Mouse (Mus musculus) ES-E14 (cell line): ENCODE results near the gene Fam122a. TPM values are rescaled to one million over a fixed set of nuclear protein-coding genes. Genes with fewer than 3 reads are reported as not detected.

ENCODE experiments used
- DNase-seq: peaks from one replicate; pipeline ENCODE4 v3.0.0-alpha.2; 2013; ENCODE audit warnings: low read depth, low spot score
- H3K27ac ChIP-seq: 2 replicates; pipeline ENCODE4 v1.5.1; 2012; ENCODE audit warnings: low read depth, mild to moderate bottlenecking, low read length, moderate library complexity, mixed read lengths; ENCODE audit not compliant: poor library complexity, insufficient read depth, severe bottlenecking
- H3K36me3 ChIP-seq: 2 replicates; pipeline ENCODE4 v1.6.1; 2012; ENCODE audit warnings: mild to moderate bottlenecking, low read length, moderate library complexity, mixed read lengths; ENCODE audit not compliant: control insufficient read depth, poor library complexity, insufficient read depth, severe bottlenecking
- H3K4me1 ChIP-seq, 2 experiments: fragments of 150-350 bp in 1 of 2; sonication (generic) in 1 of 2; 2 replicates each; pipeline ENCODE4 v1.6.1; 2012; ENCODE audit warnings: low read length in 2 of 2, mild to moderate bottlenecking in 1 of 2, mixed read lengths in 1 of 2; ENCODE audit not compliant: control insufficient read depth in 2 of 2, insufficient read depth in 2 of 2, poor library complexity in 1 of 2
- H3K4me3 ChIP-seq, 2 experiments: fragments of 150-350 bp in 1 of 2; sonication (generic) in 1 of 2; 2 replicates each; pipeline ENCODE4 v1.5.1; 2012; ENCODE audit warnings: low read length in 2 of 2, low read depth in 1 of 2, mild to moderate bottlenecking in 1 of 2, mixed read lengths in 1 of 2; ENCODE audit not compliant: insufficient read depth in 1 of 2, poor library complexity in 1 of 2, severe bottlenecking in 1 of 2
- H3K9ac ChIP-seq: 2 replicates; pipeline ENCODE4 v1.6.1; 2012; ENCODE audit warnings: low read depth, mild to moderate bottlenecking, low read length, mixed read lengths; ENCODE audit not compliant: poor library complexity, insufficient read depth, severe bottlenecking
- H3K9me3 ChIP-seq: fragments of 150-350 bp; sonication (generic); 2 replicates; pipeline ENCODE4 v1.6.1; 2012; ENCODE audit warnings: low read depth, mild to moderate bottlenecking, low read length; ENCODE audit not compliant: control insufficient read depth, insufficient read depth
- CHD2 ChIP-seq: IDR thresholded peaks from 2 replicates; pipeline ENCODE4 v1.6.1; 2014; ENCODE audit warnings: mild to moderate bottlenecking, low read depth, low read length, inconsistent platforms
- HCFC1 ChIP-seq: IDR thresholded peaks from 2 replicates; pipeline ENCODE4 v1.6.1; 2012; ENCODE audit warnings: low read length, inconsistent platforms, borderline replicate concordance; ENCODE audit not compliant: insufficient read depth
- MAFK ChIP-seq: IDR thresholded peaks from 2 replicates; pipeline ENCODE4 v1.6.1; 2014; ENCODE audit warnings: mild to moderate bottlenecking, low read depth, low read length, inconsistent platforms; ENCODE audit not compliant: insufficient read depth
- ZC3H11A ChIP-seq: IDR thresholded peaks from 2 replicates; pipeline ENCODE4 v1.6.1; 2012; ENCODE audit warnings: low read depth, mild to moderate bottlenecking, inconsistent platforms, low read length, borderline replicate concordance
- ZNF384 ChIP-seq: IDR thresholded peaks from 2 replicates; pipeline ENCODE4 v1.6.1; 2012; ENCODE audit warnings: low read depth, low read length, inconsistent platforms
- in situ Hi-C, 2 experiments: fragments of 600-800 bp; cut with MboI; formaldehyde crosslinking; loops; one replicate each; pipeline ENCODE4 v1.15.1; 2025; ENCODE audit warnings: low sequenced_read_pairs in 2 of 2, inconsistent platforms in 1 of 2; ENCODE audit not compliant: unreplicated experiment in 2 of 2
- total RNA-seq: library from RNA; depleted of rRNA; stranded (reverse); fragments of 300-350 nt; gene quantifications from 2 replicates; pipeline ENCODE4 v1.2.3, GENCODE M21; 2012

Gene Fam122a
- total RNA-seq, 1 experiment: 2.4 TPM

DNA sequence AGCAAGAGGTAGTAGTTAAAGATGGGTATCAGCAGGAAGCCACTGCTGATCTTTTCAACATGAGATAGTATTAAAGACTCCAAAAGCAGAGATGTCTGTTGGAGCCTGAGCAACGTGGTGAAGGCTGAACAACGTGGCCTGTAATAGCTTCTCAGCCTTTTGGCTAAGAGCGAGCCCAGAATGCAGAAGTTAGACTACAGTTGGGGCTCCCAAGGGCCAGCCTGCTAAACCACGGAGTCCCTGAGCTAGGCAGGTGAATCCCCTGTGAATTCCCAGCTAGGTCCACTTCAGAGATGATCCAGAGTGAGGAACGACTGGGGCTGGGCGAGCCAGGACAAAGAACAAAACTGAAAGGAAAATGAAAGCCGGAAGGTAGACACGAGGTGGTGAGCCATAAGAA is 26.4 kb downstream of the Fam122a start:
- TF ChIP-seq ZC3H11A (no peak), MAFK (no peak), CHD2 (no peak)
- no peak overlapping the region for H3K27ac ChIP-seq
- no peaks in the 10 kb centered on the region for H3K4me1 ChIP-seq
- in situ Hi-C loops: no loop called here
- H3K36me3 ChIP-seq: no peaks in the 10 kb centered on the region
- no peak overlapping the region for H3K4me3 ChIP-seq
- H3K9me3 ChIP-seq: no peaks in the 10 kb centered on the region
- no peak for DNase-seq
- H3K9ac ChIP-seq: no peak overlapping the region

DNA sequence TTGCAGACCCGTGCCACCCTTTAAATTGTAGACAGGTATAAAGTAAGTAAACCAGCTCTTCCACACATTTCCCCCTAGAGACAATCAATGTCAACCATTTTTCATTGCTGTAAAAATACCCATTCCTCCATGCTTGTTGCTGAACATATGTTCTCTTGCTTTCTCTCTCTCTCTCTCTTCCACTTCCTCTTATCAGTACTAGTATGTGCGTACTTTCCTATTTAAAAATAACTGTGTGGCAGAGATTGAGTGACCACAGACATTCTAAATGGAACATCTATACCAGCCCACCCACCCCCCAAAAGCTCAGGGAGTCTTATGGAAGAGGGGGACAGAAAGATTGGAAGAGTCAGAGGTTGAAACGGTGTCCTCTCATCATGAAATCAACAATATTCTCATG is 32.8 kb downstream of the Fam122a start:
- Histone ChIP-seq H3K4me3 (no peak overlapping the region), H3K4me1 (no peaks in the 10 kb centered on the region), H3K9ac (no peak overlapping the region), H3K36me3 (no peaks in the 10 kb centered on the region), H3K27ac (no peak overlapping the region), H3K9me3 (no peaks in the 10 kb centered on the region)
- TF ChIP-seq CHD2 (no peak), ZC3H11A (no peak), MAFK (no peak), ZNF384 (no peak), HCFC1 (no peak)
- no peak for DNase-seq
- in situ Hi-C loops: no loop called here

DNA sequence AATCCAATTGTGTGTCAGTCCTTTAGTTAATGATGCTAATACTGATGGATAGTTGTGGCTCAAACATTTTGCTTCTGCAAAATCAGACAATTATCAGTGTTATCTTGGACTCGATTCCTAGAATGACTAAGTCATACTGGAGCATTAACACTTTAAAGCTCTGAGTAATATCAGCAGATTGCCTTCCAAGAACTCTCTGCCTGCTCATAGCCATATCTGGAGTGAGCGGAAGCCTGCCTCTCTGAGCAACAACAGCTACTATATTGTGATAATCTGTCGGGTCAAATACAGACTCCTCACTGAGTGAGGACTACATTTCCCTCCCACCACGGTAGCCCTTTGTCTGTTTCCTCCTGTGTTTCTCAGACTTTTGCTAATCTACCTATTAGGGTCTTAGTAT is 37.4 kb downstream of the Fam122a start:
- no peak overlapping the region for H3K4me3 ChIP-seq
- no peaks in the 10 kb centered on the region for H3K36me3 ChIP-seq
- in situ Hi-C loops: no loop called here
- TF ChIP-seq MAFK (no peak), ZNF384 (no peak), HCFC1 (no peak), CHD2 (no peak), ZC3H11A (no peak)
- DNase-seq: no peak
- no peak overlapping the region for H3K9ac ChIP-seq
- H3K4me1 ChIP-seq: no peaks in the 10 kb centered on the region
- H3K27ac ChIP-seq: no peak overlapping the region
- H3K9me3 ChIP-seq: no peaks in the 10 kb centered on the region

DNA sequence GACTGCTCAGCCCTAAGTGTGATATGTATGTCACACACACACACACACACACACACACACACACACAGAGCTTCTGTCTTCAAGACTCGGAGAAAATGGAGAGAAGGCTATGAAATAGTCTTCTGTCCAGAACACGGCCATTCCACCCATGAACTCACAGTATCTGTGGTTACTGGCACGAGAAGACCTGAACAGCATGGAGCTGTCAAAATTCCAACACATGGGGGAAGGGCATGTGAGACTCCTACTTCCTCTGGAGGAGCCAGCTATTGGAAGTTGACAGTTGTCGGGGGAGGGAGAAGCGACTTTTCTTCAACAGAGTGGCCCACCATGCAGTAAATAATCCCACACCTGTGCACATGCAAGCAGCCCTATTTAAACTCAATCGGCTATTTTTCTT is 42.9 kb downstream of the Fam122a start:
- Histone ChIP-seq H3K9me3 (no peaks in the 10 kb centered on the region), H3K9ac (no peak overlapping the region), H3K4me1 (no peaks in the 10 kb centered on the region), H3K27ac (no peak overlapping the region), H3K4me3 (no peak overlapping the region), H3K36me3 (no peaks in the 10 kb centered on the region)
- TF ChIP-seq HCFC1 (no peak), MAFK (no peak), ZC3H11A (no peak), CHD2 (no peak), ZNF384 (no peak)
- DNase-seq: no peak
- in situ Hi-C loops: no loop called here

DNA sequence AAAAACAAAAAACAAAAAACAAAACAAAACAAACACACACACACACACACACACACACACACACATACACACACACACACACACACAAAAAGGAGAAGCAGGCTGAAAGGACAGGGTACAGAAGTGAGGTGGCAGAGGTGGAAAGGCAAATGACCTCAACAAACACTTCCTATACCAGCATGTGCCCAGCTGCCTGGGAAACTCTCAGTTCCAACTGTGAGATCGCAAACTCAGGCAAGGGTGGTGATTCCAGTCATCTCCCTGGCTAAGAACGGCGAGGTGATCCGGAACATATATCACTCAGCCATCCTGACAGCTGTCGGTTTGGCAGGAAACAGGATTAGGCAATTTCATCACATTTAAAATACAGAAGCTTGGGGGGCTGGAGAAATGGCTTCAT is 44.7 kb downstream of the Fam122a start:
- Histone ChIP-seq H3K9ac (no peak overlapping the region), H3K9me3 (no peaks in the 10 kb centered on the region), H3K27ac (no peak overlapping the region), H3K36me3 (no peaks in the 10 kb centered on the region), H3K4me3 (no peak overlapping the region), H3K4me1 (no peaks in the 10 kb centered on the region)
- in situ Hi-C loops: no loop called here
- no peak for TF ChIP-seq CHD2
- TF ChIP-seq ZC3H11A: no peak
- no peak for TF ChIP-seq MAFK
- no peak for TF ChIP-seq ZNF384
- DNase-seq: no peak
